Mouse (Mus musculus): ENCODE data around the gene Vmn1r188.
A peak's percentile ranks its signal among the peaks of the same experiment; 100 is the strongest.
"Not testable (repeated sequence)": the region's sequence is repeated elsewhere in the genome, so short reads cannot be mapped to it uniquely, and the experiment has no call there.

The Vmn1r188 gene

GRCm38 (mm10) chr13:22049737-22050440 lies 34.4 kb upstream of the Vmn1r188 start:
- peak; percentile 94 for DNase-seq (ENCODE audit: low spot score)

GRCm38 (mm10) chr13:22050591-22051522 lies 33.4 kb upstream of the Vmn1r188 start:
- peak; percentile 96 for DNase-seq (ENCODE audit: low spot score)

- DNase-seq (ENCODE audit: low spot score) = no peak
Observed at GRCm38 (mm10) chr13:22051523-22051859, 32.7 kb upstream of the Vmn1r188 start.

- DNase-seq (ENCODE audit: low spot score) = no peak
Observed at GRCm38 (mm10) chr13:22053754-22054153, 30.5 kb upstream of the Vmn1r188 start.

- DNase-seq (ENCODE audit: low spot score) = no peak
Observed at GRCm38 (mm10) chr13:22061422-22061821, 22.8 kb upstream of the Vmn1r188 start.

GRCm38 (mm10) chr13:22063468-22063867 lies 20.8 kb upstream of the Vmn1r188 start:
- DNase-seq (ENCODE audit: low spot score) = no peak

- DNase-seq (ENCODE audit: low spot score) = not testable (repeated sequence)
Observed at GRCm38 (mm10) chr13:22105724-22106123, 21.5 kb downstream of the Vmn1r188 start, which contains the start of gene Vmn1r189. Gene Vmn1r189, minus strand, starts transcription at chr13:22105824.

- DNase-seq (ENCODE audit: low spot score) = peak; percentile 0
Observed at GRCm38 (mm10) chr13:22136495-22137293, 52.5 kb downstream of the Vmn1r188 start.
